Mouse (Mus musculus): ENCODE measurements around the gene Kctd12b.
A peak's percentile ranks its signal among the peaks of the same experiment; 100 is the strongest.

Kctd12b gene

DNA sequence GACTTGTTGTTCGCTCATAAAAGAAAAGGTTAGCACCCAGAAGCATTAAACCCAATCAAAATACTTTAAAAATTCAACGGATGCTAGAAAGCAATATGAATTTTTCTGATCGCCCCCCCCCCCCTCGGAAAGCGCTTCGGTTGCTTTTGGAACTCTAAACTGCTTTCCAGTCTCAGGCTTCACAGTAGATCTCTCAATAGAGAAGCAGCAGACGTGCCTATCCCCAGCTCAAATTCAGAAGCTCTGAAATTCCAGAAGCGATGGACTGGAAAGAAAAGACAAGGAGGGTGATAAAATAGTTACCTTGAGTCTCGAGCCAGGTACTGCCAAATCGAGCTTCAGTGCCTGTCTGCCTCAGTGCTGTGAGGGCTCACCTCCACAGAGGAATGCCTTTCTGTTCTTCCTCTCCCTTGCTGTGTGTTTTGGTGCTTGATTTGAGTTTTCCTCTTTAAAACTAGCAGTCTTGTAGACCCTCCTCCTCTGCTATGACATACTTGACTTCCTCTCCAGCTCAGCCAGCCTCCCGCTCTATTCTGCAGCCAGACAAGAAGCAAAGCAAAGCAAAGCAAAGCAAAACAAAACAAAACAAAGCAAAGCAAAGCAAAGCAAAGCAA lies at the start of gene Kctd12b:
Gene Kctd12b (minus strand): TSS at position 610 of the 614 bp plus-strand sequence.
- DNase-seq (ENCODE audit: low read depth, low spot score), result peak; percentile 1

DNA sequence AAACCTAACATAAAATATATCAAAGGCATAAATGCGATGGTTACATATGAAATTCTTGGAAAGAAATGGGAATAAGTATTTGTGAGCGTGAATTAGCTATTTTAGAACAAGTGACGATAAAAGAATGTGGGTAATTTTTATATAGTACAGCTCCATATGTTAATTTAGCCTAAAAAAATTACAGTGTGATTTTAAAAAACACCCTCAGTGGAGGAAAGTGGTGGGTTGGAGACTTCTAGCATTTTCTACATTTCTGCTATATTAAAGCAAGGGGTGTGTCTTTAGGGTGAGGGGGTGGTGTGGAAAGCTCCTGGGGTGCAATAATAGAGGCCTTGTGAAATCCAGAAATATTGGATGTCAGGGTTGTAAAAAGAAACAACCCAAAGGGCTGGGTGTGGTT lies 46.3 kb upstream of the Kctd12b start:
- DNase-seq (ENCODE audit: low read depth, low spot score), result no peak

DNA sequence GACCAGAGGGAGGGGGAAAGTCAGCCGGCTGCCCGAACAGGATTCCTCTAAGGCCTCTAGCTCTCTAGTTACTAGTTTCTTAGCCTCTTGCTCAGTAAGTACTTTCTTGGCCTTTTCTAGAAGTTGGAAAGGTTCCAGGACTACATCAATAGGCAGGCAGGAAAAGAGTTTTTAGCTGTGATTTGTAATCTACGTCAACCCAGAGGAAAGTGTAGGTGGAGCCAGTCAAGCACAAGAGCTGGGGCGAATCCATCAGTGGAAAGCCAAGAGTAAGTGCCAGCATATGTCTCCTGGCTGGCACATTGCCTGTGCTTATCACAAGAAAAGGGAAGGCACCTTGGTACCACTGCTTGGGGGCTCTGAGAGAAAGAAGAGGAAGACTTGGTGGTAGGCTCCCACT lies 39.5 kb upstream of the Kctd12b start:
- DNase-seq (ENCODE audit: low read depth, low spot score), result no peak

DNA sequence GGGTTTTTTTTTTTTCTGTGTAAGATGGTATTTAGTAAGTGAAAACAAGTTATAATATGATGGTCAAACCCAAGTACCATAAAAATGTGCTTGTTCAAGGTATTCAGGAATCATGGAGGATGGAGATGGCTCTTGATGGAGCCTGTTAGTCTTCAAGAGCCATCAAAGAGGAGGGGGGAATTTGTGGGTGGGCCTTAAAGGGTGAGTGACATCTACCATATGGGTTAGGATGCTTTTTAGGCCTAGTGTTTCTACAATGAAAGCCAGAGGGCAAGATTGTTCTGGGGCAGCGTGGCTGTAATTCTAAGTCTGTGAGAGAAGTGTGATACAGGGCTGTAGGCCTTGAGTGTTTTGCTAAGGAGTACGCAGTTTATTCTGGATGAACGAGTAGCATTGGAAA lies 28.2 kb upstream of the Kctd12b start:
- peak; percentile 63 for DNase-seq (ENCODE audit: low read depth, low spot score)

DNA sequence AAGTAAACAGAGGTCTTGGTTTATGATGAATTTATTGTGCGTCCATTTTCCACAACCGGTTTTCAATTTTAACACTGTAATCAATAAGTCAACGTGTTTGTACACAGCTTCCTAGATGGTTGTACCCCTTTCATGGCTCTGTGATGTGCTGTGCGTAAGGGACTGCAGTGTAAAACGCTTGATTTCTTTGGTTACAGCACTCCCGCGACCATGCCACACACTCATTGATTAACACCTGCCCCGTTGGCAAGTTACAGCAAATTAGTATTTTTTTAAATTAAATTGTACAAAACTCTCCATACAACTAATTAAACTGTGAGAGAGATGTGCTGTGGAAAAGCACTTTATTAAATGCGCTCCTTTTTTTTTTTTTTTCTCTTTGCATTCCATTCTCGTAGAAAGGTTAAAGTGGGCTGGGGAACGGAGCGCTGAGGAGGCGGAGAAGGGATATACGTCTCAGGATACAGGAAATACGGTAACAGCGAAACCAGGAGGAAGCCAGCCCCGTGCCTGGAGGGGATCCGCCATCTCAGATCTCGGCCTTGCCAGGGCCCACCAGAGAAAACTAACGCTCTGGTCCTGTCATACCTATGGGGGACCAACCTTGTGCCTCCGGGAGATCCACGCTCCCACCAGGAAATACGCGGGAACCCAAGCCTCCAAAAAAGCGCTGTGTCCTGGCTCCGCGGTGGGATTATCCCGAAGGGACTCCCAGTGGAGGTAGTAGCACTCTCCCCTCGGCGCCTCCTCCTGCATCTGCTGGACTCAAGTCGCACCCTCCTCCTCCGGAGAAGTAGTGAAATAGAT lies 27.1 kb upstream of the Kctd12b start, which contains the start of gene Nbdy:
Gene Nbdy (plus strand): TSS at position 481 of the 807 bp plus-strand sequence.
- peak; percentile 72 for DNase-seq (ENCODE audit: low read depth, low spot score)

DNA sequence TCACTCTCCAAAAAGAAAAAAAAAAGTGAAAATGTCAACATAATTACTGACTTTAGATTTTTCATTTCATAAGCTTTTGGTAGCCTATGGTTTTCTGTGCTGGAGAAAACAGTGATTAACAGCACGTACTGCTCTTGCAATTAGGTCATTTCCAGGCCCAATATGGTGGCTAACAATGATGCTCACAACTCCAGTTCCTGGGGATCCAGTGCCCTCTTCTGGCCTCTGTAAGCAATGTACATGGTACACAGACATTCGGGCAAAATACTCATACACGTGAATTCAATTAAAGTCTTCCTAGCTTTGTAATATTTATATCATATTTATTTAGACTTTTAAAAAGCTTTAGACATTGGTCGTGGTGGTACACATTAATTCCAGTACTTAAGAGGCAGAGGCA lies 23.4 kb upstream of the Kctd12b start:
- peak; percentile 62 for DNase-seq (ENCODE audit: low read depth, low spot score)

DNA sequence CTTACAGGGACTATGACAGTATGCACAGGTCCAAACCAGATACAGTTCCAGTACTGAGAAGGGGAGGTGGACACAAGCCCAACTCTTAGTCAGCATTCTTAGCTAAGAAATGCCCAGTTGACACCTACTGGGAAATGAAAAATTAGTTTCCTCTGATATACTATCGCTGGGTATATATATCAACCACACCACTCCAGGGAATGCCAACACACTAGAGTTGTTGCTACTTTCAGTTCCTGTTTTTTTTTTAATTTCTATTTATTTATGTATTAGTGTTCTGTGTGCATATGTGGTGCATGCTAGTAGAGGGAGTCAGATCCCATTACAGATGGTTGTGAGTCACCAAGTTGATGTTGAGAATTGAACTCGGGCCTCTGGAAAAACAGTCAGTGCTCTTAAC lies 20.5 kb upstream of the Kctd12b start:
- DNase-seq (ENCODE audit: low read depth, low spot score), result no peak

DNA sequence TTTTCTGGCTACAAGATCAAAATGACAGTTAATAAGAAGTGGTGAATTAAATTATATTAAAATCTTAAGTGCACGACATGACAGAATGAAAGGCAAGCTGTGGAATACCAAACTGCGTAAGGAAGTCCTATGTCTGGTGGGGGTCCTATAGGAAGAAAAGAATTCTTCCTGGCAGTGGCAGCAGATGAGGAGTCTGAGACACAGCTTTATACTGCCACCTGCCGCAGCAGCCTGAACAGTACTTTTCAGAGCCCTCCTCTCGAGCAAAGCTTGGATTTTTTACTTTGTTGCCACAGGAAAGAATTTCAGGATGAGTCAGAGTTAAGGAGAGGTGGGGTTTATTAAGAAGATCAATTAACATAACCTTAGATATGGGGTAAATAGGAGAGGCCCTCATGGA lies 11.5 kb upstream of the Kctd12b start:
- peak; percentile 2 for DNase-seq (ENCODE audit: low read depth, low spot score)

DNA sequence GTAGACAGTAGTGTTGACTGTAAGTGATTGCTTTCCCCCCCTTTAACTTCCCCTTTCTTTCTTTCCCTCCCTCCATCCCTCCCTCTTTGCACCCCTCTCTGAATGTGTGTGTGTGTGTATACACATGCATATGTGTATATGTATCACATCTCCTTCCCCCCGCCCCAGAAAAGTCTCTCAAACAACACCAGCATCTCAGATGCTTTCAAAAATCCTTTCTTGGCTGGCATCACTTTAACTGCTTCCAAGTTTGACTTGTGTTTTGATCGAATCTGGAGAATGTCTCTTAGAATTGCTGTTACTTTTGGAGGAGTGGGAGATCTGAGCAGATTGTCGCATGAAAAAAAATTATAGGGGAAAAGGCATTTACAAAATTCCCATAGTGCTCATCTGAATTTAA lies 4.3 kb upstream of the Kctd12b start:
- DNase-seq (ENCODE audit: low read depth, low spot score), result no peak

DNA sequence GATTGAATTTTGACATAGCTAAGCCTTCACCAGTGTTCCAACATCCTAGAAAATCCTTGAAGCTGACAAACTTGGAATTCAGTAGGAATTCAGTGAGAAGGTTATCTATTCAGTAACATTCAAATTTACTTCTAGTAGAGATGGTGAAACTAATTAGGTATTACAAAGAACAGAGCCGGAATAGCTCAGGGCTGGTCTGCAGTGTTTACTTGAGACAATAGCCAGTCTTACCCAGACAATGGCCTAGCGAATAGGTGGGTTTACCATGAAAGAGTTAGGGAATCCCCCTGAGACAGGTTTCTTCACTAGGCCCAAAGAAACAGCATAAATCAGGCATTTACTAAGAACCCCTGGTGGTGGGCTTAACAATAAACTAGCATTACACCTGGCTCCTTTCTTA lies 28.0 kb downstream of the Kctd12b start:
- DNase-seq (ENCODE audit: low read depth, low spot score), result peak; percentile 80

DNA sequence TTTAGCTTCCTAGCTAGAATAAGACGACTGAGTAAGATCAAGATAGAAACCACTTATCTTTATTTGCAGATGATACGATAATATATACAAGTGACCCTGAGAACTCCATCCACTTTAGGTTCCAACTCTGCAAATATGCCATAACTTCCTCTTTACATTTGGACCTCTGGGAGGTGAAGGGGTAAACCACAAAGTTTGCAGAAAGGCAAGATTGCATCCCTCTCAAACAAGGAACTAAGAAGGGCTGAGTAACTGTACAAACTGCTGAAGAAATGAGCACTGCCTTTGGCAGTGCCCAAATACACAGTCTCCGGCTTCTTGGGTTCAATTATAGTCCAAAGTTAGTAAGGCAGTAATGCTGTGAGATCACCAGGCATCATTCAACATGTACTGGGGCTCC lies 31.3 kb downstream of the Kctd12b start:
- DNase-seq (ENCODE audit: low read depth, low spot score), result no peak

DNA sequence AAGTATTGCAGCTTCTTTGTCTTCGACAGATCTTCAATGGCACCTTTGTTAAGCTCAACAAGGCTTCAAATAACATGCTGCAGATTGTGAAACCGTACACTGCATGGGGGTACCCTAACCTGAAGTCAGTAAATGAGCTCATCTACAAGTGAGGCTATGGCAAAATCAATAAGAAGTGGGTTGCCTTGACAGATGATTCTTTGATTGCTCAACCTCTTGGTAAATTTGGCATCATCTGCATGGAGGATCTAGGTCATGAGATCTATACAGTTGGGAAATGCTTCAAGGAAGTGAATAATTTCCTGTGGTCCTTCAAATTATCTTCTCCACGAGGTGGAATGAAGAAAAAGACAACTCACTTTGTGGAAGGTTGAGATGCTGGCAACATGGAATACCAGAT lies 39.2 kb downstream of the Kctd12b start:
- DNase-seq (ENCODE audit: low read depth, low spot score), result no peak

DNA sequence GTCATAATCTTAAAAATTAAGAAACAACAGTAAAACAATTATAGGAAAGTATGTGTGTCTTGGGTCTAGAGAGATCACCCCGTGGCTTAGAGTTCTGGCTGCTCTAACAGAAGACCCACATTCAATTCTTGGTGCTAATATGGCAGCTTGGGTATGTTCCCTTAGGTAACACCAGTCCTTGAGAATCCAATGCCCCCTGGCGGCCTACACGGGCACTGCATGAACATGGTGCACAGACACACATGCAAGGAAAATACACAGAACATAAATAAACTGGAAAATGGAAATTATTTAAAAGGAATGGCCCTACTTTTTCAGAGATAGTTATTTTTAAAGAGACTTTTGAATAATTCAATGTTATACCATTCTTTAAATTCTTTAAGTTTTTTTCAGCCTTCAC lies 55.6 kb downstream of the Kctd12b start:
- peak; percentile 66 for DNase-seq (ENCODE audit: low read depth, low spot score)

DNA sequence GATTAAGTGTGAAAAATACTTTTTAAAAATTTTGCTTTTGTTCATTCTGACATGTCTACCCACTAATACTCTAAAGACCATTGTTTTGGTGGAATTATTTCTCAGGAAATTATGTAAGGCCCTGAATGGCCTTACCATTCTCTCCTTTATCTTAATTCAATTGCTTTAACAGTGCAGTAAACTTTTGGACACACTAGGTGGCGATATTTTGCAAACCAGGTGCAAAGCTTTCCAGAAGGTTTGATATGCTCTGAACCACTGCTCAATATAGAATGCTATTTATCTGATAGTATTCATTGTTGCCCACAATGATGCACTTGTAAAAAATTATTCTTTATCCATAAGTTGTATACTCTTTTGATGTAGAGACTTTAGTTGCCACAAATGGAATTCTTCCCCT lies 59.9 kb downstream of the Kctd12b start:
- peak; percentile 27 for DNase-seq (ENCODE audit: low read depth, low spot score)
